Mouse (Mus musculus) frontal cortex, postnatal 10 days (tissue): Measurements from ENCODE around the gene Adam8.
A peak's percentile ranks its signal among the peaks of the same experiment; 100 is the strongest.

Experiments used
- DNase-seq, 2 experiments: peaks; one replicate each; pipeline ENCODE4 v3.0.0; 2022; ENCODE audit warnings: low spot score in 2 of 2, mixed read lengths in 1 of 2

The Adam8 gene

DNA sequence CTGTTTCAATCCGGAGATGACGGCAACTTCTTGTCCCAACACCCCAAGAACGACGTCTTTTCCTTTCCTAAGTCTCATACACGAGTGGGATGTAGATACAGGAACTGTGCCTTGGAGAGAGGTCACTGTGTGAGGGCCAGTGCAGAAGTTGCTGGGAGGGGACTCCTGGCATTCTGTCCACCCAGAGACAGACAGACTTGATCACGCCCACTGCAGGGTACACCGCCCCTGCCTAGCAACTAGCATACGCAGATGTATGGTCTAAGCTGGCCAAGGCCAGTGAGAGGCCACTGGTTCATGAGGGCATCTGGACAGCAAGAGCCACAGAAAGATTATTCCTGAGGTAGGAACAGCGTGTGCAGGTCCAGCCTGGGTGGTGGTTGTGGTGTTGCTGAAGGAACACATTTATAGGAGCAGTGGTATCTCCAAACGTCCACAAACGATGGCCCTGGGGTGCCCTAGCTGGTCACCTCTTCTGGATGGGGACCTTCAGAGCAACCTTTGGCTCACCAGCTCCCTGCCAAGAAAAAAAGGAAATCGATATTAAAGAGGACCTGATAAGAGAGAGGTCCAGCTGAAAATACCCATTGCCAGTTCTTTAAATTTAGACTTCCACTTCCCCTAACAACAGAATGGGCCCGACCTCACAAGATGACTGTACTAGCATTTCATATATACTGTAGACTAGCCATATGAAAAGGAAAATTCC lies 13.2 kb downstream of the Adam8 start:
- DNase-seq: no peak

DNA sequence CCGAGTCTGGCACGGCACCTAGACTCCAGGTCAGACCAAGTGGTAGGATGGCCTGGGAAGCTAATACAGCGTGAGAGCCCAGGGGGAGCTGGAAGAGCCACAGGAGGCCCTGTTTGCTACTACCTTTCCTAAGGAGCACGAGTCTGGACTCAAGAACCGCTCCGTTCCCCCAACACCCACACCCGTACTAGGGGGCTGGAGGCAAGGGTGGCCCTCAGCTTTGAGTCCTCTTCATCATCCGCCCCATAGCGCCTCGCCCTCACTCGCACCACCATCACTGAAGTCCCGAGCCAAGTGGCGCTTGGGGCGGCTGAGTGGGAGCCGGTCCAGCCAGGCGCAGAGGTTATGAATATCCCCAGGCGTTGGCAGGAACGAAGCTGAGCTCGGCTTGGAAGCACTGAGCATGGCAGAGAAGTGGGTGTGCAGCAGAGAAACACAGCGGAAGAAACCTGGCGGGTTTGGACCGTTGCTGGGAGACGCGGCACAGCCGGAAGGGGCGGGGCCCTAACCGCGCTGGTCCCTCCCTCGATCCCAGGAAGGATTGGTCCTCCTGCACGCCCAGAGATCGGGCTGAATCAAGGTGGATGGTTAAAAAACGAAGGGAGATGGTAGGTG lies 14.0 kb downstream of the Adam8 start, which contains the start of gene 6430531B16Rik:
Gene 6430531B16Rik (minus strand): TSS at position 478 of the 615 bp plus-strand sequence.
- DNase-seq: peak; percentile 84 to 86

DNA sequence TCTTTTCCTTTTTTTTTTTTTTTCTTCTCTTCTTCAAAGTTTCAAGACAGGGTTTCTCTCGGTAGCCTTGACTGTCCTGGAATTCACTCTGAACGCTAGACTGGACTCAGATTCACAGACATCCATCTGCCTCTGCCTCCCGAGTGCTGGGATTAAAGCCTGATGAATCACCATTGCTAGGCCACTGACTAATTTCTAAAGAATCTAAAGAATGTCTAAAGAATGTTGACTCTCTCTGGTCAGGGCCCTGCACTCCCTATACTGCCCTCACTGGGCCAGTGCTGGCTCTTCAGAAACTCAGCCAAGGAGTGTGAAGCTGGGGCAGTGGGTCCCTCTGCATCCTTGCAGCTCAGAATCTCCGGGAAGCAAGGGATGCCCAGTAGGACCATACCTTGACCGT lies 16.9 kb downstream of the Adam8 start:
- no peak for DNase-seq

DNA sequence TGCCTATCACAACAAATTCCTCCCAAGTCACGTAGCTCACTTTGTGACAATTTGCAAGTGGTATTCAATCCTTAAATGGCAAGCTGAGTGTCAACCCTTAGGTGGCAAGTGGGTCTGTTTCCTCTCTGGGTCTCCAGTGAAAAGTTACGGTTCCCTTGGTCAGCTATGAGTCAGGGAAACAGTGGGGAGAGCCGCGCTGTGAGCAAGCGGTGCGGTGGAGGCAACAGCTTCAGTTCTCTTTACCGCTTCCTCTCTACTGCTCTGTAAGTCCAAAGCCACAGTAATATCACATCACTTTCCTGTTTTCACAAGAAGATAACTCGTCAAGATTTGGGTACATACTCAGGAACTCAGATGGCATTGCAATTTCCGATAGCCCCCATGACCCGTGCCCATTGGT lies 18.1 kb downstream of the Adam8 start:
- DNase-seq: no peak

DNA sequence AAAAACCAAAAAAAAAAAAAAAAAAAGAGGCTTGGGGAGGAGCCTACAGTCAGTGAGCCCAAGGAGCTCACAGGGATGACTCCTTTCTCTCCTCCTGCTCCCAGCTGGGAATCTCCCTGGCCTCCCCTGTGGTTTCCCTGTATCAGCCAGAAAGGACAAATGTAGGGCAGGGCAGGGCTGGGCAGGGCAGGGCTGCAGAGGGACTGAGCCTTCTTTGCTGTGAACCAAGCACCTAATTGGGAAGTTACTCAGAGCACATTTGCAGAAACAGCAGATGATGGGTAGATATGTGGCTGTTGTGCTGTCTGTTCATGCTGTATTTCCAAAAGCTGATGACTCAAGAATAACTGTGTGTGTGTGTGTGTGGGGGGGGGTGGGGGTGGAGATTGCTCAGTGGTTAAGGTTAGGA lies 19.4 kb downstream of the Adam8 start:
- no peak for DNase-seq

DNA sequence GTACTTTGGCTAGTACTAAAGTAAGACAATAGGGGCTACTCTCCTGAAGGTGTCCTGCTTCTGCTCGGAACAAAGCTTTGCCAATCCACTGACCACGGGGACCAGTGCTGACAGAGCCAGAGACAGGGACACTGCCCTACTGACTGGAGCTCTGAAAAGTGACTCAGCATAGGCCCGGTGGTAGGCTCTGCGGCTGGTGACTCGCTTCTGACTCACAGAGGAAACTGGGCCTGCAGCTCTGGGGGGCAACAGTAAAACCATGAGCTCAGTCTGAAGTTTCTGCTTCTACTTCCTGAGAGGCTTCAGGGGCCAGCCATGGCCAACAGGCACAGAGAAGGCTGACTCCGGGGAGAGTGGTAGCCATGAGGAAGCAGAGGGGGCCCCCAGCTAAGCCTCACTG lies 20.9 kb downstream of the Adam8 start:
- DNase-seq: no peak

DNA sequence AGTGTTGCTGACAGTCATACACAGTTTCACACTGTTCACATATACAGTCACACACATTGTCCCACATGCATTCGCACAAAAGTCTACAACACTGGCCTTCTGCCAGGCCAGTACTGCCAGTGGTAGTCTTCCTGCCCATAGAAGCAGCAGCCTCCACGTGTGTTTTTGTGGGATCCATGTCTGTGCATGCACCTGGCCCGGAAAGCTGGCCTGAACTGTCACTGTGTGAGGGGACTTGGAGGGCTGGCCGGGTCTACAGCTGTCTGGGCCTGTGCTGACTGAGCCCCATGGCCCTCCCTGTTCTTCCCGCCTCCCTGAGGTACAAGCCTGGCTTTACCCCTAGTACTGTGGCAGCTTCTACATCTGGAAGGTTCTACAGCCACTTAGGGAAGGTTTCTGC lies 21.4 kb downstream of the Adam8 start:
- no peak for DNase-seq

DNA sequence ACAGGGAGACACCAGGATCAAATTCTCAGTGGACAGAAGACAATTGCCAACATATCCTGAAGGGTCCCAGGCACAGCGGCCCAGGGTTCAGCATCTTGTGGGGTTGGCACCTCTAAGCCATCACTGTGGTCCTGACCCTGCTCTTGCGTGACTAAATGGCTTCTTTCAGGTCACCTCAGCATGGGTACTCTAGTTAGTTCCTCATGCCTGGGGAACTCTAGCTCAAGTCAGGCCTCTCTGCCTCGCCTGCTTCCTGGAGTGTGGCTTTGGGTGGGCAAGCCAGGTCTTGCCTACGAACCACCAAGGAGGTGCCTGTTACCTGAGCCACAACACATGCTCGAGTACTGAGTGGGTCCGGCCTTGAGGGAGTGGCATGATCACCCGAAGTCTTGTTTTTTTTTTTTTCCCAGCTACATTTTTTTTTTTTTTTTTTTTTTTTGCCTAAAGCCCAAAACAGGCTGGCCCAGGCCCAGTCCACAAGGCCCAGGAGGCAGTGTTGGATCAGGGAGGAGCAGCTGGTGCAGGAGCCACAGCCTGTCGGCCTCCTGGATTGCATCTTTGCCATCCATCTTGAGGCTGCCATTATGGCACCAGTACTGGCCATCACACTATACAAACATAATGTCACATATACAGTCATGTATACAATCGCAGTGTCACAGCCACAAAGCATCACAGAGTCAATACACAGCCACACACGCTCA lies 22.0 kb downstream of the Adam8 start:
- no peak for DNase-seq

DNA sequence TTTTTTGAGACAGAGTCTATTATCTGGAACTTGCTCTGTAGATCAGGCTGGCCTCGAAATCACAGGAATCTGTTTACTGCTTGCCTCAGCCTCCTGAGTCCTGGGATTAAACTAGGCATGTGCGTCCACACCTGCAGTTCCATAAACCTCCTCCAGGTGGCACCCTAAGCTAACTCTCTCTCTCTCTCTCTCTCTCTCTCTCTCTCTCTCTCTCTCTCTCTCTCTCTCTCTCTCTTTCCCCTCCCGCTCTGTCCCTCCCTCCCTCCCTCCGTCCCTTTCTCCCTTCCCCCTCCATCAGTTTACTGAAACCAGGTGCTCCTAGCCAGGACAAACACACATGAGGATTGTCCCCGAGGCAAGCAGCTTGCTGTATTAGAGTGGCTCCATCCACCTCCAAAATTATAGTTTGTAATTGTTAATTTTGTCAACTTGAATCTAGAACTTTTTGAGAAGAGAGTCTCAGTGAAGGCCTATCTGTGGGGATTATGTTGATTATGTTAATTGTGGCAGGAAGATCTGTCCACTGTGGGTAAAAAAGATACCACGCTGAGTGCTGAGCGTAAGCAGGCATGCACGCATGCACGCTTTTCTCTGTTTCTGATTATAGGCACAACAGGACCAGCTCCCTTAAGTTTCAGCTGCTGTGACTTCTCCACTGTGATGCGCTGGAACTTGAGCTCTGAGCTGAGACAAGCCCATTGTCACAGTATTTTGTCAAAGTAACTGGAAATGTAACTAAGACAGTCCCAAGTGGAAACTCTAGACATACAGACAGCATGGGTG lies 22.8 kb downstream of the Adam8 start:
- peak; percentile 59 to 81 for DNase-seq

DNA sequence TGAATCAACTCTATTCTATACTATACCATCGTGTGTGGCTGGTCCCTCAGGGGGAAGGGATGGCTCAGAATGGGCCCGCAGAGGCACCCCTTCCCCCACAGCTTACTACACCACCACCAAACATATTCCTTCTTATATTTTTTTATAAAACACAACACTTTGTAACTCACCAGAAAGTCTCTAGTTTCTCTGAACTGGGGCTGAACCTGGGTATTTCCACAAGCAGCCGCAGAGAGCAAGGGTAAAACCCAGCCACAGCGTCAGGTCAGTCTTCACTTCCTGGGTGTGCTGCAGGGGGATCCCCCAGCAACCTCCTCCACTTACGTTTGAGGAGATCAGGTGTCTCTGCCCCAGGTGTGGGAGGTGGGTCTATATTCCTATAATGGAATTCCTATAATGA lies 23.9 kb downstream of the Adam8 start:
- no peak for DNase-seq

DNA sequence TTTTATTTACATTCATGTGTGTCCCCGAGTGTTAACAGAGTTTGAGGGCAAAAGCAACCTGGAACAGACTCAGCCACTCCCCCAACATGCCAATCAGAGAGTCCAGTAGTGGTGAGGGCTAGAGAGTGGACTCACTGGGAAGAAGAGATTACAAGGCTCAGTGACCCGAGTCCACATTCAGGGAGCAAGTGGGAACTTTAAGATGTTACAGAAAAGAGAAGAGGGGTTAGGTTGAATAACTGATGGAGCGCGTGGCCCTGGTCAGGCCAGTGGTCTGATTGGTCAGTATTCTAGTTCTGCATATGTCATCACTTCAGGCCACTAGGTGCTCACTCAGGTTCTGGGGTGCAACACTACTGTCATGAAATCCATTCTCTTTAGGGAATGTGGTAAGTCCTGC lies 25.2 kb downstream of the Adam8 start:
- no peak for DNase-seq

DNA sequence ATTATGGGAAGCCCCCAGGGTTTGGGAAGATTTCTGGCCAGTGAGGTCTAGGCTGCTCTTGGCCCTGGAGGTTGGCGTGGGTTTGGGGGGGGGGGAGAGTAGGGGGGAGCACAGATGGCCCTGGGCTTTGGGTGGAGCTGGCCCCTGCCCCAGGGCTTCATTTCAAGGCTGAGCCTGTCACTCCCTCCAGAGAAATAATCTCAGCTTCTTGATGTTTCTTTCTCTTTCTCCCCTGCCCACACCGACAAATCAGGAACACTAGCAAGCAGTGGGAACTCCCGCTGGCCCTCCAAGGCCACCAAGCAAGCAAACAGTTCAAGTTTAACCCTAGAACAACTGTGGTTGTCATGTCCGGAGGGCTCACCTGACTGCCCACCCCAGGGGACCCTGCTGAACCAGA lies 28.5 kb downstream of the Adam8 start:
- no peak for DNase-seq

DNA sequence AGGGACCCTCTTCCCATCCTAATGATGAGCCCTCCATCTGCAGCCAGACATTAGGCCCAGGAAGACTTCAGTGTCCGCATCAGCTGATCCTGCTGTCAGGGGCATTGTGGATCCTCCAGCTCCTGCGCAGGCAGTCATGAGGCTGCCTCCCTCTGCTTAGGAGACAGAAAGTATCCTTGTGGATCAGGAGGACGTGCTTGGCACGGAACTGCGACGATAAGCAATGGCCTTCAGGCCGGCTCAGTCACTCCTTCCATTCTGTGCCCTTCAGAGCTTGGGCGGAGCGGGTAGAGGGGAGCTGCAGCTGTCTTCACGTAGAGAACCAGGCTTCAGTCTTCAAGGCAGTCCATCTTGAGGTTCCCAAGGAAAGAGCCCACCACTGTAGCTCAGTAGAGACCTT lies 31.2 kb downstream of the Adam8 start:
- no peak for DNase-seq

DNA sequence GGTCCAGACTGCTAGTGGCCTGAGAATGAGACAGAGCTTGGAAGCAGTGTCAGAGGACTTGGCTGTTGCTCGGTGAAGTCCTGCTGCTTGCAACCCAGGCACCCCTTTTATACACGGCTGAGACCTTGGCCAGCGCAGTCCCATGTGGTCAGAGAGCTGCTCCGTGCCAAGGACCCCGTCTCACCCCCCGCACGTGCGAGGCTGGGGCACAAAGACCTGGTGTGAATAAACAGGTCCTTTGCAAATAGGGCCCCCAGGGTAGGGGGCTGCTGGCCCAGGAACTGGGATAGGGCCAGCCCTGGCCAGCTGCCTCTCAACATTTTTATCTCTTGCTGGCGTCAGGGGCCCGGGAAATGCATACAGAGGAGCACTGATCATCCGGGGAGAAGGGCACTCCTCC lies 34.4 kb downstream of the Adam8 start:
- no peak for DNase-seq

DNA sequence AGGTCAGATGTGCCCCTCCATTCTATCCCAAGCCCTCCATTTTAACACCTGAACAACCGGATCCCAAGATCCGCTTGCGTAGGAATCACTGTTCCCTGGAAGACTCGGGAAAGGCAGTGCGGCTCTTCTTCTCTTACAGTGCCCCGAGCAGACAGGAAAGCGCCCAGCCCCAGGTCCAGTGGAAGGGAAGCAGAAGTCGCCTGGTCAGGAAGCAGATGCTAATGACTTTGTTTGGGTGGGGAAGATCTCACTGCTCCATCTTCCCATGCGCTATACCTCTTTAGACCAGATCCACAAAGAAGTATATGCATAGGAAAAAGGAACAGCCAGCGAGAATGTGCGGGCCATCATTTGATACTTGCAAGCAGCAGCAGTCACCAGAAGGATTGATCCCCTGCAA lies 34.9 kb downstream of the Adam8 start:
- DNase-seq: no peak

DNA sequence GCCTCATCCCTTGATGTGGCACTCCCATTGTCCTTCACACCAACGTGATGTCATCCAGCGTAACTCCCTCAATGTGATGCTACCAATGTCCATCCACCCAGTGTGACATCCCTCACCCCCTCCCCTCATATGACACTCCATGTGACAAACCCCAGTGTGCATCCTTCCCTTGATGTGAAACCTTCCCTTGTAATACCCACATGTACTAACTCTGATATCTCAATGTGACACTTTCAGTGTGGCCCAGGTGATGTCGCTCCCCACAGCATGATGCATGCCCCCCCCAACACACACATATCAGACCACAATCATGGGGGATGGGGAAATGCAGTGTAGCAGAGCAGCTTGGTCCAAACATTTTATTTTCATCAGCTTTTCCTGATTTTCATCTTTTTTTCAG lies 35.7 kb downstream of the Adam8 start:
- no peak for DNase-seq

DNA sequence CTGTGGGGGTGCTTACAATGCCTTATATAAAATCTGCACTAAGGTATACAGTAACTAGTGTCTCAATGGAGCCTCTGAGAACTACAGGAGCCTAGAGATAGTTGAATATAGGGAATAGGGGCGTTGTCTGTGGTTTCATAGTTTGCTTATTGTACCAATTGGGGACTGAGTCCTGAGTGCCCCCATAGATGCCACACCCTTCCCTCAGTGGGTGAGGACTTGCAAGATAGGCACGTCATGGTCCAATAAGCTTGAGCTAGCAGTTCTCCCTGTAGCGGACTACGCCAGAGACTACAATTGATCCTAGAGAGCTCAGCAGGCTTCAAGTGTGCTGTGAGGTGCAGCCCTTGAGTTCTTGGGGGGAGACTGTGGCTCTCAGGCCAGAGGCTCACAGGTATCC lies 36.9 kb downstream of the Adam8 start:
- no peak for DNase-seq

DNA sequence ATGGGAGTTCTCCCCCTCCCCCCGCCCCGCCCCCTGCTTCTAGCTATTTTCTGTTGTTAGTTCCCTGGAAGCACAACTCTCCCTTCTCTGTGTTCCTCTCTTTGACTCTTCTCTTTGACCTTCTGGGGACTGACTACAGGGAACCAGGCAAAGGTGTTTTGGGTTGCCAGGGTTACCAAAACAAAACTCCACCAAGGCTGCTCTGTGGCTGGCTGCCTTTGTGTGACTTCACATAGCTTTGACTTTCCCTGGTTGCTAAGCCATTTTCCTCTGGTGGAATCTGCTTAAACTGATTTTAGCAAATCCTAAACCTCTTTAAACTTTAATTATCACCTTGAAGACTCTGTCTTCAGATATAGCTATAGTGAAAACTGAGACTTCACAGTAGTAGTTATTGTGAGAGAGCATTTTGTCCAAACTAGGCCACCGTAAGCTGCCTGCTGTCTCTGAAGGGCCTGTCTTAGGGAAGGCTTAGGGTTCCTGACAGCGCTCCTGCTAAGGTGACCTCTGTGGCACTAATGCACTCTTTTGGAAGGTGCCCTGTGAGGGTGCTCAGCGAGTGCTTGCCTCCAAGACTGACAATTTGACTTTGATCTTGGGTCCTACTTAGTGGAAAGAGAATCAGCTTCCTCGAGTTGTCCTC lies 40.2 kb downstream of the Adam8 start:
- DNase-seq: no peak

DNA sequence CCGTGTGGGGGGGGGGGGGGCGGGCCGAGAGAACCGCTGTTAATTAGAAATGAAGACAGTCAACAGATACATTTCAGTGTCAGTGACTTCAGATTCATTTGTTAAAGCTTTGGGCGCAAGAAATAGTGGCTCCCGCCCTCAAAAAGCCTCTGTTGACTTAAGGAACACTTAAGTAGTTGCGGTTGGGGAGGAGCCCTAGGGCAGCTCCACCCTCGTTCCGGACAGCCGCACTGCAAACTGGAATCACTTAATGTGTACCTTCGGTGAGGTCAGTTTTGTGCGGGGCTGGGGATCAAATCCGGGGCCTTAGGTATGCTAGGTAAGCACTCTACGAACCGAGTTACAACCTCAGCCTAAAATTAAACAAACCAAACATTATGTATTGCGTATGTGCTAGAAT lies 41.3 kb downstream of the Adam8 start:
- DNase-seq: no peak

DNA sequence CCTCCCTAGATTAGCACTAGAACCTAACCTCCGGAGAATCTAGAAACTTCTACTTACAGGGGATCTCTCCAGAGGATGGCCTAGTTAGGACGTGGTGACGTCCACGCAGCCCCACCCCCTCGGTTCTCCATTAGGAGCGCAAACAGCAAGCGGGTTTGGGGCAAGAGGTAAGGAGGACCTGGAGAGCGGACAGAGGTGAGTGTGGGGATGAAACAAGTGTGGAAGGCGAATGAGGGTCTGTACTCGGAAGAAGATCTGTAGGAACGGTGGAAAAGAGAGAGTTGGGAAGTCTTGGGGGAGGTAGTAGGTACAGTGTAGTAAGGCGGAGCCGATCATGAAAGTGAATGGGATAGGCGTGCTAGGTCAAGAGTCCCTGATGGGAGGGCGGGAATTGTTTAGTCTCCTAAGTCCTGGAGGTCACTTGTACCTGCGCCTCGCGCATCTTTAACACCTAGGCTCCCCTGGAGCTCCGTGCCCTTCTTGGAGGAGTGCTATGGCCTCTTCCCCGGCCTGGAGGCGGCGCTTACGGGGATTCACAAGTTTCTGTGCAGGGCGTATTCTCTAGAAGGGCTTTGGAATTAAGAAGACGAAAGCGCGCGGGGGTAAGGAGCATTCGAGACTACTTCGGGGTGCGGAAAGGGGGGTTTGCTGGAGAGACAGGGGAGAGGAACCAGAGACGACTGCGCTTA lies 41.9 kb downstream of the Adam8 start:
- no peak for DNase-seq

DNA sequence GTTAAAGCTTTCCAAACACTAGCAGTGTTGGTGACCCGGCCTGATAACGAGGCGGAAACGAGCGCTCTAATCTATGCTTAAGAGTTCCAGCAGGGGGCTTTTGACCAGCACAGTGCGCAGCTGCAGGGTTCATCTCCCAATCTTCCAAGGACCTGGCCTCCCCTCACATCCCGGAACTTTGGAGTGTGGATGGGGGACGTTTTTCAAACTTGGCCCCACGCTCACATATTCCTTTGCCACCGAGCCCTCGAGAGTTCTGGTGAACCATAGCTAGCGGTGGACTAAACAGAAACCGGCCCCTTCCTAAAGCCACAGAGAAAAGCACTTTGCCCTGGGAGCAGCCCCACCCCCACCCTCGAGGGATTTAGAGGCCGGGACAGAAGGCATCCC lies 42.5 kb downstream of the Adam8 start:
- no peak for DNase-seq
